Mouse (Mus musculus) liver, embryonic 12.5 days (tissue): ENCODE results near the gene Ldhal6b. TPM values are rescaled to one million over a fixed set of nuclear protein-coding genes. Genes with fewer than 3 reads are reported as not detected.
A peak's percentile ranks its signal among the peaks of the same experiment; 100 is the strongest.

Source experiments
- ATAC-seq: fragments of 200-750 bp; cut with Nextera tagmentation; 2 replicates; pipeline ENCODE4 v1.8.0; 2017; ENCODE audit warnings: moderate number of reproducible peaks, mild to moderate bottlenecking, moderate library complexity
- H3K27ac ChIP-seq: fragments of 300-500 bp; sonication (generic); 2 replicates; pipeline ENCODE4 v1.5.1; 2016; ENCODE audit warnings: mild to moderate bottlenecking
- H3K27me3 ChIP-seq: fragments of 300-500 bp; sonication (generic); replicated peaks from 2 replicates; pipeline ENCODE4 v1.6.1; 2016; ENCODE audit warnings: mild to moderate bottlenecking, moderate library complexity
- H3K36me3 ChIP-seq: fragments of 300-500 bp; sonication (generic); 2 replicates; pipeline ENCODE4 v1.6.1; 2016; ENCODE audit warnings: mild to moderate bottlenecking, moderate library complexity
- H3K4me1 ChIP-seq: fragments of 300-500 bp; sonication (generic); 2 replicates; pipeline ENCODE4 v1.6.1; 2016
- H3K4me2 ChIP-seq: fragments of 300-500 bp; sonication (generic); 2 replicates; pipeline ENCODE4 v1.6.1; 2016; ENCODE audit warnings: mild to moderate bottlenecking, moderate library complexity
- H3K4me3 ChIP-seq: fragments of 300-500 bp; sonication (generic); 2 replicates; pipeline ENCODE4 v1.5.1; 2016; ENCODE audit warnings: mild to moderate bottlenecking, moderate library complexity
- H3K9ac ChIP-seq: fragments of 300-500 bp; sonication (generic); 2 replicates; pipeline ENCODE4 v1.6.1; 2016; ENCODE audit warnings: mild to moderate bottlenecking, moderate library complexity
- H3K9me3 ChIP-seq: fragments of 300-500 bp; sonication (generic); replicated peaks from 2 replicates; pipeline ENCODE4 v1.6.1; 2016; ENCODE audit warnings: mild to moderate bottlenecking, moderate library complexity
- WGBS: fragments of 180-500 bp; shearing (Covaris S2); methylation state at CpG from one replicate; pipeline ENCODE4 v1.1.7; 2016; ENCODE audit not compliant: insufficient replicate concordance; 5-methylcytosine and 5-hydroxymethylcytosine counted together
- microRNA-seq: library from miRNA; unstranded; fragments of <30 nt; microRNA quantifications from one replicate; pipeline ENCODE4, GENCODE M21; 2017
- polyA plus RNA-seq: library from polyadenylated mRNA; unstranded; fragments of >200 nt; fragmentation: Nextera tagmentation; extraction: Ambion mirVana; gene quantifications from 2 replicates; pipeline ENCODE4 v1.2.1, GENCODE M21; 2016

Gene Ldhal6b
- polyA plus RNA-seq, 1 experiment from 2014 or later = not detected

DNA sequence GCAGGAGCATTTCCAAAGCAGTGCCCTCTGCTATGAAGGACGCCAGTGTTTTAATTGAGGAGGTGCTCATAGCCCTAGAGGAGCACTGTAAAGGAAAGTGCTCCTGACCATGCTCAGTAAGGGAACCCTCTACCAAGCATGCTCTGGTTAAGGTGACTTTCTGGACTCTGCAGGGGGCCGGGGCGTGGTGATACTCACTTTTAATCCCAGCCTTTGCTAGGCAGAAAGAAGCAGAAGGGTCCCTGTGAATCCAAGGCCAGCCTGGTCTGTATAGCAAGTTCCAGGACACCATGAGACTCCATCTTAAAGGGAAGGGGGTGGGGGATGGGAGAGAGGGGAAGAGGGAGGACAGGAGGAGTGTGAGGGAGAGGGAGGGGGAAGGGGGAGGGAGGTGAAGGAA, 30.2 kb downstream of the Ldhal6b start:
- no peaks in the 10 kb centered on the region for H3K4me1 ChIP-seq
- no peak overlapping the region for H3K27ac ChIP-seq
- H3K27me3 ChIP-seq = peaks cover 17% of the 10 kb centered on the region; the same call in 1 of the 2 replicates
- ATAC-seq = no peak
- H3K4me3 ChIP-seq = no peak overlapping the region
- H3K4me2 ChIP-seq = no peak overlapping the region
- 66% methylated on average over 3 of the region's 3 CpGs for WGBS
- no peak overlapping the region for H3K9ac ChIP-seq
- no peaks in the 10 kb centered on the region for H3K36me3 ChIP-seq
- H3K9me3 ChIP-seq = no peaks in the 10 kb centered on the region

GRCm38 (mm10) chr17:5386885-5387545, 31.6 kb downstream of the Ldhal6b start:
- no peak for ATAC-seq
- Histone ChIP-seq H3K4me1 (no peaks in the 10 kb centered on the region), H3K4me2 (no peak overlapping the region), H3K9me3 (no peaks in the 10 kb centered on the region), H3K4me3 (no peak overlapping the region), H3K9ac (no peak overlapping the region), H3K27me3 (peaks cover 27% of the 10 kb centered on the region; the same call in 1 of the 2 replicates), H3K36me3 (no peaks in the 10 kb centered on the region), H3K27ac (no peak overlapping the region)
- WGBS = 76% methylated on average over 12 of the region's 12 CpGs

- Histone ChIP-seq H3K9me3 (no peaks in the 10 kb centered on the region), H3K27me3 (peaks cover 26% of the 10 kb centered on the region; the same call in 1 of the 2 replicates), H3K4me1 (no peaks in the 10 kb centered on the region), H3K4me3 (no peak overlapping the region), H3K4me2 (no peak overlapping the region), H3K36me3 (no peaks in the 10 kb centered on the region), H3K27ac (no peak overlapping the region), H3K9ac (no peak overlapping the region)
- WGBS = 57% methylated on average over 1 of the region's 1 CpGs
- no peak for ATAC-seq
These were observed 32.9 kb downstream of the Ldhal6b start for GRCm38 (mm10) chr17:5385694-5386093.

DNA sequence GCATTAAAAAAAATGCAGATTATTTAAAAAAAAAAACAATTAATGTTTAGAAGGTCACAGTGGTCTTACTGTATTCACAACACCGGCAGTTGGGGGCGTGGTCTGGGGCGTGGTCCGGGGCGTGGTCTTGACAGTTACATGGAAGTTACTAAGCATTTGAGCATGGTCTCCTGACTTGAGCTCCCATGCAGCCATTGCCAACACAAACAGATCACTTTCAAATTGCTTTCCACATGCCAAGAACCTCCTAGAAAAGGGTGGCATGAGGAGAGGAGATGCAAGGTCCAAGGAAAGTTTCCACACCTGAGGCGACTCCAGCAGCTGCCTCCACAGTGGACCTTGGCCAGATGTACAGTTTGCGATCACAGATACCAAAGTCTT, 40.6 kb downstream of the Ldhal6b start:
- H3K36me3 ChIP-seq = no peaks in the 10 kb centered on the region
- H3K27ac ChIP-seq = no peak overlapping the region
- ATAC-seq = no peak
- no peak overlapping the region for H3K9ac ChIP-seq
- H3K9me3 ChIP-seq = no peaks in the 10 kb centered on the region
- peaks cover 14% of the 10 kb centered on the region; the same call in 1 of the 2 replicates for H3K27me3 ChIP-seq
- WGBS = 24% methylated on average over 7 of the region's 7 CpGs
- no peak overlapping the region for H3K4me3 ChIP-seq
- H3K4me1 ChIP-seq = peaks cover 10% of the 10 kb centered on the region
- peak overlapping the region; percentile 30 for H3K4me2 ChIP-seq

- Histone ChIP-seq H3K27me3 (peaks cover 10% of the 10 kb centered on the region; the same call in 1 of the 2 replicates), H3K4me2 (peak overlapping the region; percentile 30), H3K36me3 (no peaks in the 10 kb centered on the region), H3K4me3 (no peak overlapping the region), H3K4me1 (peaks cover 10% of the 10 kb centered on the region), H3K9ac (no peak overlapping the region), H3K27ac (no peak overlapping the region), H3K9me3 (no peaks in the 10 kb centered on the region)
- WGBS = 30% methylated on average over 11 of the region's 11 CpGs
- ATAC-seq = no peak
These were observed 41.2 kb downstream of the Ldhal6b start for GRCm38 (mm10) chr17:5377151-5377929.

DNA sequence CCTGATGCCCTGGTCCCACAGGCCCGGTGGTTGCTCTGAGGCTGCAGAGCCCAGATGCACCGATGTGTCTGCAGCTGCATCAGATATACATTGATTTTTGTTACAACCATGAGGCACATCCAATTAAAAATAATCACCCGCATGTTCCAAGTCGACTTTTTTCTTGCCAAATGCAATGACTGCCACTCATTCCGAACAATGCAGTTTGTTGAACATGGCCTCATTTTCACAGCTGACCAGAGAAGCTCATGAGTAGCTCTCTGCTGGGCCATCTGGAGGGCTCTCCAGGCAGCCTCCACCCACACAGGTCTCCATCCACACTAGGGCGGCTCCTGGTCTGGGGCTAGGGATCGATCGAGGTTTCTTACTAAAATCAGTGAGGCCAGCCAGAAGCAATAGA, 45.6 kb downstream of the Ldhal6b start:
- Histone ChIP-seq H3K4me3 (no peak overlapping the region), H3K4me1 (peaks cover 7% of the 10 kb centered on the region), H3K4me2 (no peak overlapping the region), H3K27me3 (peaks cover 8% of the 10 kb centered on the region; the same call in 1 of the 2 replicates), H3K36me3 (no peaks in the 10 kb centered on the region), H3K27ac (no peak overlapping the region), H3K9me3 (no peaks in the 10 kb centered on the region), H3K9ac (no peak overlapping the region)
- WGBS = 71% methylated on average over 8 of the region's 8 CpGs
- no peak for ATAC-seq

DNA sequence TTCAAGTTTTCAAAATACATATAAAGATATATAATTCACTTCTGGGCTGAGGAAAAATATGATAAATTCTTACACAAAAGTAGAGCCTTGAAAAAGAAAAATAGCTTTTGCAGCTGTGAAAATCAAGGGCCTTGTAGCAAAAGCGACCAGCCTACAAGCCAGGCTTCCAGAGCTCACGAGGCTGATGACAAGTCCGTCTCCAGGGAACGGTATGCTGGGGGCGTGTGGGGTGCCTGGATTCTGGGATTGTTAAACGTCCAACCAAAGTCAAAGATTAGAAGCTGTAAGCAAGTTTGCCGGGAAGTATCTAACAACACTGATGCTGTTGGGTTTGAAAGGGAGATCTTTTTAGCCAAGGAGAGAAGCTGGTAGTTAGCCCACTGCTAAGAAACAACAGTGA, 47.0 kb downstream of the Ldhal6b start:
- Histone ChIP-seq H3K9me3 (no peaks in the 10 kb centered on the region), H3K4me3 (no peak overlapping the region), H3K4me2 (no peak overlapping the region), H3K36me3 (no peaks in the 10 kb centered on the region), H3K9ac (no peak overlapping the region), H3K4me1 (no peaks in the 10 kb centered on the region), H3K27ac (no peak overlapping the region), H3K27me3 (no peaks in the 10 kb centered on the region)
- ATAC-seq = no peak
- 63% methylated on average over 7 of the region's 7 CpGs for WGBS

GRCm38 (mm10) chr17:5371032-5371431, 47.5 kb downstream of the Ldhal6b start:
- H3K36me3 ChIP-seq = no peaks in the 10 kb centered on the region
- H3K4me2 ChIP-seq = no peak overlapping the region
- H3K9me3 ChIP-seq = no peaks in the 10 kb centered on the region
- no peaks in the 10 kb centered on the region for H3K4me1 ChIP-seq
- H3K4me3 ChIP-seq = no peak overlapping the region
- H3K9ac ChIP-seq = no peak overlapping the region
- WGBS = 58% methylated on average over 4 of the region's 4 CpGs
- H3K27ac ChIP-seq = no peak overlapping the region
- ATAC-seq = no peak
- no peaks in the 10 kb centered on the region for H3K27me3 ChIP-seq

Small RNAs within 50 kb of the gene (microRNA-seq; reads per million reads assigned to microRNA genes)
- gene Gm22475 = not detected

Other genes with a start within 250 kb of the Ldhal6b start
- gene Tmem242, start 21.5 kb upstream of the Ldhal6b start, polyA plus RNA-seq = 52.6 and 52.8 TPM in 2 replicates
- 10.6 and 11.8 TPM in 2 replicates for gene Zdhhc14, start 73.8 kb upstream of the Ldhal6b start, polyA plus RNA-seq